7 mouse cellular contexts compared by ENCODE assay signal in the genomic region with DNA sequence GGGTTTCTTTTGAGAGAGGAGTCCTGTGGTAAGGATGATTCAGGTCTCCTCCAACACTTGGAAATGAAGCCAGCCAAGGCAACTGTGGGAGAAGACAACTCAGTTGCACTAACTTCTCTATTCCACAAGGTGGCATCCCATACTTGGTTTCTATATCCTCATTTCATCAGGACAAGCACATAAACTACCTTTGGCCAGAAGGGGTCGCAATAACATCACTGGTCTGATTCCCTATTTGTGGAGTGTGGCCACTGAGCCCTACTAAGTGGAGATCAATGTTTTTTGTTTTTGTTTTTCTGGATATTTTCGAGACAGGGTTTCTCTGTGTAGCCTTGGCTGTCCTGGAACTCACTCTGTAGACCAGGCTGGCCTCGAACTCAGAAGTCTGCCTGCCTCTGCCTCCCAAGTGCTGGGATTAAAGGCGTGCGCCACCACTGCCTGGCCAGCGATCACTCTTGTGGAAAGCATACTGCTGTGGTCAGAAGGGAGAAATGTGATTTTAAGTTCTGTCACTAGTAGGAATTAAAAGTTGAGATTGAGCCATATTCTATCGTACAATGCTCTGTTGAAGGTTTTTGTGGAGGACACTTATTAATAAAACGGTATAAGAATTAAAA.
A peak's percentile ranks its signal among the peaks of the same experiment; 100 is the strongest.
DNase-seq lines count a peak whose midpoint lies in the region; ATAC-seq and TF ChIP-seq lines count a peak whose summit lies in the region.
"Not testable (repeated sequence)": the region's sequence is repeated elsewhere in the genome, so short reads cannot be mapped to it uniquely, and the experiment has no call there.

No protein-coding gene starts in this region.

- not testable (repeated sequence) for H3K27me3 ChIP-seq in intestine, embryonic 14.5 days (replicated peaks; ENCODE audit: control insufficient read depth, insufficient read depth, low read length)

- peak; percentile 46 for TF ChIP-seq CTCF in left cerebral cortex, adult 2 months (IDR thresholded peaks at IDR 0.05)

- not testable (repeated sequence) for H3K4me1 ChIP-seq in intestine, embryonic 14.5 days (replicated peaks; ENCODE audit: control insufficient read depth, insufficient read depth, low read length)

- WGBS in intestine, embryonic 14.5 days, result 70% methylated on average over 8 of the region's 8 CpGs

- peak; percentile 99 for ATAC-seq in common myeloid progenitor, adult 5-6 weeks (replicated peaks; ENCODE audit: low read depth, poor library complexity, severe bottlenecking)
- peak; percentile 61 for ATAC-seq in intestine, embryonic 14.5 days (replicated peaks; ENCODE audit: low FRiP score, low TSS enrichment, low read depth)

- not testable (repeated sequence) for H3K9ac ChIP-seq in intestine, embryonic 14.5 days (ENCODE audit: low read length)

- not testable (repeated sequence) for H3K4me3 ChIP-seq in intestine, embryonic 14.5 days (ENCODE audit: low read depth, low read length); left cerebral cortex, adult 2 months

- DNase-seq in ZHBTc4 (ENCODE audit: low read depth, low spot score), result peak; percentile 98
- DNase-seq in gastrocnemius, postnatal 14 days, result peak; percentile 6
- peak; percentile 47 for DNase-seq in intestine, embryonic 14.5 days (ENCODE audit: low spot score)
- peak; percentile 9 to 14 for DNase-seq in left cerebral cortex, adult 2 months (ENCODE audit: extremely low spot score in 1 of 2, low spot score in 2 of 2)
- peak; percentile 20 for DNase-seq in lung, postnatal 14 days
- DNase-seq in right cerebral cortex, postnatal 10 days (ENCODE audit: low spot score in 2 of 2), result peak; percentile 21 to 25

- intact Hi-C loops in gastrocnemius, postnatal 14 days (cut with DNase I; ENCODE audit: low total_unique reads); left cerebral cortex, adult 2 months (cut with DNase I): not testable (repeated sequence)

- not testable (repeated sequence) for H3K4me2 ChIP-seq in intestine, embryonic 14.5 days (ENCODE audit: low read length)

- H3K36me3 ChIP-seq in intestine, embryonic 14.5 days (ENCODE audit: control insufficient read depth, insufficient read depth, low read length), result not testable (repeated sequence)

- not testable (repeated sequence) for H3K9me3 ChIP-seq in intestine, embryonic 14.5 days (ENCODE audit: control insufficient read depth, low read length)

- H3K27ac ChIP-seq in intestine, embryonic 14.5 days (ENCODE audit: low read depth); left cerebral cortex, adult 2 months: not testable (repeated sequence)

Comparison
In these comparisons a context has a peak if more than half of its experiments do, and no peak if none do; other contexts are left out.
1. DNase-seq: peak in every context shown above with its lines; median percentile 98 in ZHBTc4; 47 in intestine, embryonic 14.5 days; 23 in right cerebral cortex, postnatal 10 days; 20 in lung, postnatal 14 days; 12 in left cerebral cortex, adult 2 months; 6 in gastrocnemius, postnatal 14 days.